Mouse (Mus musculus) urinary bladder, postnatal 10 days (tissue): ENCODE results near the gene Actr5.

Source experiments
- DNase-seq: peaks from one replicate; pipeline ENCODE4 v3.0.0; 2022; ENCODE audit warnings: low spot score

Actr5 gene

DNA sequence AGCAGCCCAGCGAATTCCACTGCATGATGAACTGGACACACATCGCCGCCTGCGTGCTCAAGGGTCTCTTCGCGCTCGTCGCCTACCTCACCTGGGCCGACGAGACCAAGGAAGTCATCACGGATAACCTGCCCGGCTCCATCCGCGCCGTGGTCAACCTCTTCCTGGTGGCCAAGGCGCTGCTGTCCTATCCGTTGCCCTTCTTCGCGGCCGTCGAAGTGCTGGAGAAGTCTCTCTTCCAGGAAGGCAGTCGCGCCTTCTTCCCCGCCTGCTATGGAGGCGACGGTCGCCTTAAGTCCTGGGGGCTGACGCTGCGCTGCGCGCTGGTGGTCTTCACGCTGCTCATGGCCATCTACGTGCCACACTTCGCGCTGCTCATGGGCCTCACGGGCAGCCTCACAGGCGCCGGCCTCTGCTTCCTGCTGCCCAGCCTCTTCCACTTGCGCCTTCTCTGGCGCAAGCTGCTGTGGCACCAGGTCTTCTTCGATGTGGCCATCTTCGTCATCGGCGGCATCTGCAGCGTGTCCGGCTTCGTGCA, 10.2 kb upstream of the Actr5 start:
- no peak for DNase-seq

DNA sequence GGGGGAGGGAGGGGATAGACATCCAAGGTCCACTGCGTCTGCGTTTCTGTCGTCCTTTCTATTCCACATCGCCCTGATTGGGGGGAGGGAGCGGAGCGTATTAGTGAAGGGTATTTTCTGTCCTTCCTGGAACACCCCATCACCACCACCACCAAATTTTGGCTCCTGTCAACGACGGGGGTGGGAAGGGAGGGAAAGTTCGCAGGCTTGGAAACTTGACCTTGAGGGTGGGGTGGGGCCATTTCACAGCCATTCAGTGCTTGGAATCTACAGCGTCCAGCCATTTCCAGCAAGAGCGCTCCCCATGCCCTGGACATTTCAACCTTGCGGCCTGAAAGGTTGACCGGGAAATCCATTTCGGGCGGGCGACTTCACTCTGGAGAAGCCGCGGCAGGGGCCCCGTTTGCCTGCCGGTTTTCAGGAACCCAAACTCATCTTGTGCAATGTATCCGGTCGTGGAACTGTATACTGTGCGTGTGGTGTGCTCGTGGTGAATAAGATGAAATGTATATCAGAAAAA, 9.5 kb upstream of the Actr5 start:
- DNase-seq: no peak

DNA sequence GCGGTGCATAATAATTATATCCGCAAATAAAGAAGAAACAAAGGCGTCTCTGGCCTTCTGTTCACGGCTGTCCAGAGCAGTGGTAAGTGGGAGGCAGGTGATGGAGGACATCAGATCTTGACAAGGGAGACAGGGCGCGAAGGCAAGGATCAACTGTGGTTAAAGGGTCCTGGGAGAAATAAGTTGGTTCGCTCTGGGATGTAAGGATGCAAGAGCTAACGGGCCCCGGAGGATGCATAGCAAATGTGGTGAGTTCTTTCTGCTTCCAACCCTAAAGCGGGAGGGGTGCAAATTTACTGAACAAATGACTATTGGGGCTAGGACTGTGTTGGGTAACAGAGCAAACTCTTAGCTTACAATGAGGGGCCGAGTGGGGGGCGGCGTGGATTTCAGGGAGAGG, 9.0 kb upstream of the Actr5 start:
- no peak for DNase-seq

DNA sequence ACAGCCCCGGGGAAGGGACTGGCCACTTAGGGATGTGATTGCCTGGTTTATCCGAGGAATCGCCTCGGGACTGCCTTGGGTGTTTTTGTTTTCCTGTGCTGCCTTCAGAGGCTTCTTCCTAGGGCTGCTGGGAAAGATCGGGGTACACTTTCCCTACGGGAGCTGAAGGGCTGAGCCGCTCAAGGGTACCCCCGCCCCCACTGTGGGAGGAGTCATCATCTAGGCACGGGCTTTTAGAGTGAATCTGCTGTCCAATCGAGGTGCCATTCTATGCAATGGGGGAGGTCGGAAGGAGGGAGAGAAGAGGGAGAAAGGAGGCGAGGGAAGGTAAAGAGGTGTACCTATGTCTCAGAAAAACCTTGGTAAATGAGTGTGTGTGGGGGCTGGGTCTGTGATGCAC, 8.4 kb upstream of the Actr5 start:
- DNase-seq: no peak

DNA sequence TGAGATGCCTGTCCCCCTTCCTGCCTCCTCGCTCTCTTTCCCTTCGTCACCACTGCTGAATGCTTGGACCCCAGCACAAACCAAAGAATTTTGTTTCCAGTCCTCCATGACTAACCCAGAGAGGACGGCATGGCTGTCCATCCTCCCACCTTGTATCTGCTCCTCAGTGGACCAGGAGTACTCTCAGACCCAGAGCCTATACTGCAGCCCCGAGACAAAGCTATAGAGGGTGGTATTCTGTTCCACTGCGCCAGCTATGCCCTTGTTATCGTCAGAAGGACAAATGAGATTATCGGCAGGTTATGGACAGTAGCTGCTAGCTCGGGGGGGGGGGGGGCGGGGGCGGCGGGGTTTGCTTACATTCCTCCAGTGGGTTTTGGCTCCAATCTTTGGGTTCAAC, 7.9 kb upstream of the Actr5 start:
- no peak for DNase-seq

DNA sequence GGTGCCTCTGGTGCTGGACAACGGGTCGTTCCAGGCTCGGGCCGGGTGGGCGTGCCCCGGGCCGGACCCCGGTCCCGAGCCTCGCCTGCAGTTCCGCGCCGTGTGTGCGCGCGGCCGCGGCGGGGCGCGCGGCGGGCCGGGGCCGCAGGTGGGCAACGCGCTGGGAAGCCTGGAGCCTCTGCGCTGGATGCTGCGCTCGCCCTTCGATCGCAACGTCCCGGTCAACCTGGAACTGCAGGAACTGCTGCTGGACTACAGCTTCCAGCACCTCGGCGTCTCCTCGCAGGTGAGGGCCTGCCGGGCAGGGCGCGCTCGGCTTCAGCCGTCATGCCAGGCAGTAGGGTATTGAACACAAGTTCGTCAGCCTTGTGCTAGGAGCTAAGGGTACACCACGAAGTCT, 543 bp downstream of the Actr5 start:
- no peak for DNase-seq

DNA sequence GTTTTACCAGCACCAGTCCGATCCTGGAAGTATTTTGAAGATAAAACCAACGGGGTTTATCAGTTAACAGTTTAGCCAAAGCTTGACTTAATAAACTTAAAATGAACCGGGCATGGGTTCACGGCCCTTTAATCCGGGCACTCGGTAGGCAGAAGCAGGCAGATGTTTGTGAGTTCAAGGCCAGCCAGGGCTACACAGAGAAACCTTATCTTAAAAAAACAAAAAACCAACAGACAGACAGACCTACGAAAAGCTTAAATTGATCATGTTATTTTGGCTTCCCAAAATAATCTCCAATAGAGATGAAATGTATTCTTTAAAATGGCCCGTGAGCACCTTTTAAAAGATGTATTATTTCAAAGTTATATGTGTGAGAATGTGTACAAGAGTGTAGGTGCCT, 1.0 kb downstream of the Actr5 start:
- DNase-seq: no peak

DNA sequence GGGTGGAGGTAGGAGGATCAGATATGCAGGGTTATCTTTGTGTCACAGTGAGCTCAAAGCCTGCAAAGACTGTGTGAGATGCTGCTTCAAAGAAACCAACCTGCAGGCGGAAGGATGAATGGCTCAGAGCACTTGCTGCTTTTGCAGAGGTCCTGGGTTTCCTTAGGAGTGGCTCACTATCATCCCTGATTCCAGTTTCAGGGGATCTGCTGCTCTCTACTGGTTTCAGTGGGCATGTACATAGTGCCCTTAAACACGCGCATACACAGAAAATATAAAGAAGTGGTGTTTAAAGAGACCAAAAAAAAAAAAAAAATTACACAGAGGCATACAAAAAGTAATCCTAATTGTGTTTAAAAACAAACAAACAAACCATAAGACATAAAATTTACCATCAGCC, 4.2 kb downstream of the Actr5 start:
- DNase-seq: no peak

DNA sequence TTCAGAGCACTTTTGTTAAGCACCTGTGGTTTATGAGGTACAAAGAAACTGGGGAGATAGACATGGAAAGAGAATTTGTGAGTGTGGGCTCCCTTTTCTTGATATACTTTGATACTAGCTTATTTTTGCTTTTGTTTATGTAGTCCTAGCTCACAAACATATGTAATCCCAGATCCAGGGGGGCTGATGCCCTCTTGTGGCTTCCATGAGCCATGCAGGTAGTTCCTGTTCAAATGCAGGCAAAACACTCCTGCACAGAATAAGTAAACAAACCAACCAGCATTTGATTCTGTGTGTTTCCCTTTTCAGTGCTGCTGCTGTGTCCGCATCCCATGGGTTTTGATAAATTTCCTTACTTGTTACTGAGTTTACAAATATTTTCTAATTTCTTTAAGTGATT, 4.7 kb downstream of the Actr5 start:
- DNase-seq: no peak

DNA sequence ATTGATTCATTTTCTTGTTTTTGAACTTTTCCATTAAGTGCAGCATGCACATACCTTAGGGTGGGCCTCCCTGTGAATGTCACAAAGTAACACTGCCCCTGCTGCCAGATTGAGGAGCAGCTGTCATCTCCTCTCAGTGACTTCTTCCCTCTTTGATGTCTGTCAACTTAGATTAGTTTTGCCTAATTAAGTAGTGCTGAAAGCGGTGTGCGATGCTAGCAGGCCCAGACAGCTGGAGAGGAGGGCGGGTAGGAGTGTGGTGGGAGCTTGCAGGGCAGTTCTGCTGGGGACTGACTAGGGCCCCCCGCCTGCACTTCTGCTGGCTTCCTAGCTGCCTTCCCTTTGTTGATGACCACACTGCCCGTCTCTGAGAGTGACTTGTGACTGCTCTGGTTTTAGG, 7.2 kb downstream of the Actr5 start:
- DNase-seq: no peak

DNA sequence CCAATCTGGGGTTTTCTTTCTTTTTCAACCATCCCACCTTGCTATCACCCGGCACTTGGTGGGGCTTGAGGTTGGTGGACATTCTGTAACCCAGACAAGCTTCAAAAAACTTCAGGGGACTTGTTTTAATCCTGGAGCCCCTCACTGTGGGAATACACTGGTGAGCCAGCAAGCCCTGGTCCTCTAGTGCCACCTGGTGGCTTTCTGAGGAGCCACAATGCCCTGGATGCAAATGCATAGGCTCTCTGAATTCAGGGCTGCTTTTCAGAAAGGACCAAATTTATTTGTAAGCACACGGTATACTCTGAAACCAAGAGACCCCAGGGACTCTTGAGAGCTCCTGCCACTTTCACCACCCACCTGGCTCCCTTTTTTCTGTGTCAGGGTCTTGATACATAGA, 17.2 kb downstream of the Actr5 start:
- no peak for DNase-seq

DNA sequence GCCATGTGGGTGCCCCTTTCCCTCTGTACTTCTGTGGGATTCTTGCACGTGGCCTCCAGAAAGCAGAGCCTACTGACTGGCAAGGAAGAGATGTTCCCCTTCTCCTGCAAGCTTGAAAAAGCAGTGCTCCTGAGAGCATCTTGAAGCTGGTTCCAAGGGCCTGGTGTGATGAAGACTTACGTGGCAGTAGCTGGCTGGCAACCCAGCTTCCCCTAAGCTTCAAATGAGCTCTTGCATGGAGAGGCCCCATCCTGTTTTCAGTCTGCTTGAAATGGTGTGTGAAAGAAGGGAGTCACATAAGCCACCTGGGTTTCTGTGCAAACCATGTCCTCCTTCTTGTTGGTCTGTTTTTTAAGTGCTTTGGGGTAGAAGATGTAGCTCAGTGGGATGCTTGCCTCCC, 17.9 kb downstream of the Actr5 start:
- no peak for DNase-seq

DNA sequence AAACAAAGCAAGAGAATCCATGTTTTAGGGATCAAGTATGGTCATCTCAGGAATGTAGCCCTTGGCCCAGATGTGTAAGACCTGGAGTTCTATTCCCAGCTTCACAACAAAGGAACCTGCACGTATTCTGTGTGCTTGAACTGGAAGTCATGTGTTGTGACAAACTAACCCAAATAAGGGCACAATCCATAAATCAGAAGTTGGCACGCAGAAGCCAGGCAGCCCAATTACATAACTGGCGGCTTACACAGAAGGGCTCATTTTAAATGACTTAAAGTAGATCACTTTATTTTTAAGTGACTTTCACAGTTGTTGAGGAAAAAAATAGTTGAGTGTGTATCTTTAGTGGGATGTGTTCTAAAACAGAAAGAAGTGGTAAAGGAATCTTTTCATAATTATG, 19.1 kb downstream of the Actr5 start:
- no peak for DNase-seq

DNA sequence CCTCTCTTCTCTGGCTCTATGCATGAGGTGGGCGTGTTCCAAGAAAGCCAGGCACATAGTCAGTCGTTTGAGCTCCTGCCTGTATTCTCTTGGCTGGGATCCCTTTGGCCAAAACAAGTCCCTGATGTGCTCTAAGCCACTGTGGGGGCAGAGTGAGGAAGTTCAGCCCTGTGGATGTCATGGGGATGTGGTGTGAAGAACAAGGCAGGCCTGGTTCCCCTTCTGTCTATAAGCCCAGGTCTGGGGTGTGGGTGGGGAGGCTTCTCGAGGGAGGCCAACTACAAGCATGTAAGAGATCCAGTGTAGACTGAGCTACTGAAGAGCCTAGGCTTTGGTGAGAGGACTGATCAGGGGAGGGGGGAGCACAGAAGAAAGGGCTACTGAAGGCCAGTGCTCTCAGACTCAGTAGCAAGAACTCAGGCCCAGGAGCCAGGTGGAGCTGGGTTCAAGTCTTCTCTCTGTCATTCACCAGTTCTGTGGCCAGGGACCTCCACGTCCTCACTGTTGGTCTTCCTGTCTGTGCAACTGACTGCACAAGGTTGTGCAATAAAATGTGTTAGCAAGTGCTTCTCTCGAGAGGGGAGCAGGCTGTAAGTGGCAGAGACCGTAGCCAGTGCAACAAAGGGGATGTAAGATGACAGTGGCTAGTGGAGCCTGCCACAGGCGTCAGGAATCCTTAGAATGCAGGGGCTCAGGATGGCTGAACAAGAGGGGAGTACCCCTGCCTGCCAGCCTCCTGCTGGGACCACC, 26.6 kb downstream of the Actr5 start:
- no peak for DNase-seq

DNA sequence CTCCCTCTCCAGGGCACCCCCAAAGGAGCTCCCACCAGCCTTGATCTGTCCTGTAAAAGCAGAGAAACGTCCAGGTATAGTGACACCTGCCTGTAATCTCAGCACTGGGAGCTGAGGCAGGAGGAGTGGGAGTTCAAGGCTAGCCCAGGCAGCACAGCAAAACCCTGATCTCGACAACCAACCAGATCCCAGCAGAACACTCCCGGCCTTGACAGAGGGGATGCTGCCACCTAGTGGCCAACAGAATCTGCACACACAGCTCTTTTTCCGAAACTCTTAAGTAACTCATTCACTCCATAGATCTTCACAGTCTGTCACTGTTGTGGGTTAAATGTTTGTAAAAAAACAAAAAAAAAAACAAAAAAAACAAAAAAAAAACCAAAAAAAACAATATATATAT, 28.3 kb downstream of the Actr5 start:
- no peak for DNase-seq

DNA sequence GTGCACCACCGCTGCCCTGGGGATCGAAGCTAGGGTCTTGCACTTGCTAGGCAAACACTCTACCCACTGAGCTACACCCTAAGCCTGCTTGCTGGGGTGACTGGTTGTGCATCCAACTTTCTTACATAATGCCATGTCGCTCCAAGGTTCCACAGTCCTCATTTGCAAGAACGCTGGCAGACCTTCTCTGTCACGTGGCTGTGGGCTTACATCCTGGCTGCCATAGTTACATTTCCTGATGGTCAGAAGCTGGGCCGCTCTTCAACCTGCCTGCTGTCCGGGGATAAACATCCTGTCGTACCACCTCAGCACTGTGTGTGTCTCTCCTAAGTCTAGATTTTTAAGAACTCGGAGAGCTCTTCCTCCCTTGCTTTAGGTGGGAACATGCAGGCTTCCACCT, 30.0 kb downstream of the Actr5 start:
- no peak for DNase-seq

DNA sequence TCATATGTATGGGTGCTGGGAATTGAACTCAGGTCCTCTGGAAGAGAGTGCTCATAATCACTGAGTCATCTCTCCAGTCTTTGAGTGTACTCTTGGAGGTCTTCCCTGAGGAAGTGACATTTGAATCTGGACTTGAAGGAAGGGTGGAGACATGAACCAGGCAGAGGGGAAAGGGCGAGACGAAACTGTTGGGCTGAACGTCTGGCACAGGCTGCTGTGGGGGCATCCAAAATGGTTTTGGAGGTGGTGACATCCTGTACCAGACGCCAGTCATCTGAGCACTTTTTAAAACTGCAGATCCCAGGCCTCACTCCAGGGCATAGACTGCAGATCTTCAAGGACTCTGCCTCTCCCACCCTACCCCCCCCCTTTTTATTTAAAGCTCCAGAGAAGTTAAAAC, 31.1 kb downstream of the Actr5 start:
- no peak for DNase-seq

DNA sequence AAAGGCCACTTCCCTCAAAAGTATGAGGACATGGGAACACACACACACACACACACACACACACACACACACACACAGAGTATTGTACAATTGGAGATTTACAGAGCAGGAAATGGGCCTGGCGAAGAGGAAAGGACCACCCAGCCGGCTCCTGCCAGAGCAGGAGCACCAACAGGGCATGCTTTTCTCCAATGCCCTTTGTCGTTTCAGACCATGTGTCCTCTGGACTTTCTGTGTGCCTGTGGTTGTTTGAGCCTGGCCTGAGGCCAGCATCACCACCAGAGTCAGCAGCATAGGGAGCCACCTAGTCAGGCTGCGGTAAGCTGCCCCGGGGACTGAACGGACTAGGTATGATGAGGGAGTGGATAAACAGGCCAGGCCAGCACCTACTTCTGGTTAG, 34.1 kb downstream of the Actr5 start:
- no peak for DNase-seq

DNA sequence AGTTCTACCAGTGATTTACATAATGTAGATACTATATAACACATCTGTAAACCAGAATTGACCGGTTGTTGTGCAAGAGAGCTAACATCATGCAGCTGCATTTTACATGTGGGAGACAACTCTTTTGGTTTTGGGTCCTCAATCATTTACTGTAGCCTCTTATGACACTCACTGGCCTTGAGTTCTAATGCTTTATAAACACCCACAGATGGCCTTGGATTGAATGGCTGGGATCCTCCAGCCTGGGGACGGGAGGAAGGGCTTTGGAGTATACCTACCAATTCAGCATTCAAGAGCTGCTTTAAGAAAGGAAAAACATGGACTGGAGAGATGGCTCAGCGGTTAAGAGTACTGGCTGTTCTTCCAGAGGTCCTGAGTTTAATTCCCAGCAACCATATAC, 34.7 kb downstream of the Actr5 start:
- DNase-seq: no peak

DNA sequence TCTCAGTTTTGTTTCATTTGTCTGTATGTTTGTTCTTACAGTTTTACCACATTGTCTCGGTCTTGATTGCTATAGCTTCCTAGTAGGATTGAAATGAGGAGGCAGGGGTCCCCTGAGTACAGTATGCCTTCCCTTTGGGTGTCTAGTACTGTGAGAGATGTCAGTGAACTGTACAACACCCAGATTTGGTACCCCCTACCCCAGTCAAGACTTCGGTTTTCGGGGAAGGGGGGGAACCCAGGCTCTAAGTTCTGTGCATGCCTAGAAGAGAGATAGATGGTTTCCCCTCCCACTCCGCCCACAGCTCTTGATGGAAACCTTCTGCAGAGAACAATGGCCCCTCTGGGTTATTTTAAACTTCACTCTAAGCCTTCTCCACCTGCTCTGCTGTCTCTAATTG, 40.4 kb downstream of the Actr5 start, which contains the start of gene Ppp1r16b:
TSS of gene Ppp1r16b (plus strand) at position 301 of the 400 bp plus-strand sequence.
- no peak for DNase-seq

DNA sequence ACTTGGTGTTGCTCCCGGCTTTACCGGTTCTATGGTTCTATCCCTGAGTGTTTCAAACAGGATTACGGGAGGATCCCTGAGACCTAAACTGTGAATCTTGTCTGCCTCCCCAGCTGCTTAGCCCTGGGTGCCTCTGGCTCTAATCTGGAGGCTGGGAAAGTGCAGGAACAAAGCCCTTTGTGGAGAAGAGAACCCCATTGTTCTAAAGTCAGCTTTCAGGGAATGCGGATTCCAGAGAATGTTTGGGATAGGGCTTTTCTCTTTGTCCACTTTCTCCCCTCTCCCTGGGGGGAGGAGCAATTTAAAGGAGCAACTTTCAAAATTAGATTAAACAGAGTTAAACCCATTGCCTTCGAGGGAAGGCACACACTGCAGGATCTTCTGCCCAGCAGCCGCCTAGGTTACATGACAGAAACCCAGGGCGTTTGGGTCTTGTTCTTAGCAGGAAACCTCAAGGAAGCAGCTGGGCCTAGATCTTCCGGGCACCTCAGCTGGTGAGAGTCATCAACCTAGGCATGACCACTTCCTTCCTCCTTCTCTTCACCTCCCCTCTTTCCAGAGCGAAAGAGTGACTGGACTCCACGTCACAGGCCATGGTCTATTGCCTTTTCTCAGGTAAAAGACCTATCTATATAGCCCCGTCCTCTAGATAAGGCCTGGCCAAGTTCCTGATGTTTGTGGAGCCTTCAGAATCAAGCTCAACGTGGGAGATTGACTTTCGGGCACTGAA, 41.5 kb downstream of the Actr5 start:
- DNase-seq: no peak

DNA sequence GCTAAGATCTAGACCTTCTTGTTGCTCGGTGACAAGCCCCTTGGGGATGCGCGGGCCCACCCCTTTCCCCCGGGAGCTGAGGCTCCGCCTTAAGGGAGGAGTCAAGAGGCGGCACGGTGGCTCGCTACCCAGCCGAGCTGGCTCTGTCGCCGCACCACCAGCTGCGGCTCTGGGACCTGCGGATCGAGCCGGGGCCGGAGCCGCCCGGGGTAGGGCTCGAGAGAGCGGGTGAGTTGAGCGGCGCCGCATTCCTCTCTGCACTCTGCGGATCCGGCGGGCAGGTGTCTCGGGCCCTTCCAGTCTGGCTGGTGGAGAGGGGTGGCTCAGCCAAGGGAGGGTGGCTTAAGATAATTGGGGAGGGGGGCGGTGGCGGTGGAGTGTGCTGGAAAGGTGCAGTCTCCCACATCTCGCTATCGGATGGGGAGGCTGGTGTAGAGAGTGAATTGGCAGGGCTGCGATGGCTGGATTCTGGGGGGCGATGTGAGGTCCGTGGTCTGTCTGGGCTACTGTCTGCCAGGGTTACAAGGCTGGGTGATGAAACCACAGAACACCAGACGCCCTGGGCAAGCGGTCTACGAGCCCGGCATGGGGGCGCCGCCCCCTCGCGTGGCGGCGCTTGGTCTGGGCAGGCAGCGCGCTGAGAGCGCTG, 42.5 kb downstream of the Actr5 start:
- DNase-seq: no peak
